Mouse (Mus musculus) erythroblast, embryonic 14.5 days (primary cell): Measurements from ENCODE around the gene Slc7a9. TPM values are rescaled to one million over a fixed set of nuclear protein-coding genes. Genes with fewer than 3 reads are reported as not detected.

Experiments used
- H3K27me3 ChIP-seq: 2 replicates; pipeline ENCODE4 v1.6.1; 2012; ENCODE audit warnings: inconsistent platforms; ENCODE audit not compliant: control insufficient read depth
- H3K36me3 ChIP-seq: 2 replicates; pipeline ENCODE4 v1.6.1; 2012; ENCODE audit warnings: mild to moderate bottlenecking, inconsistent platforms; ENCODE audit not compliant: control insufficient read depth
- H3K4me1 ChIP-seq: 2 replicates; pipeline ENCODE4 v1.6.1; 2012; ENCODE audit warnings: inconsistent platforms; ENCODE audit not compliant: control insufficient read depth
- H3K4me3 ChIP-seq: replicated peaks from 2 replicates; pipeline ENCODE3; 2012; ENCODE audit warnings: moderate library complexity, mild to moderate bottlenecking, inconsistent platforms
- H3K9me3 ChIP-seq: 2 replicates; pipeline ENCODE4 v1.6.1; 2012; ENCODE audit warnings: low read length, inconsistent platforms, mixed read lengths; ENCODE audit not compliant: control insufficient read depth
- GATA1 ChIP-seq: IDR thresholded peaks from 2 replicates; pipeline ENCODE4 v1.6.1; 2012; ENCODE audit warnings: low read length, inconsistent platforms, mixed read lengths
- TAL1 ChIP-seq: IDR thresholded peaks from 3 replicates; pipeline ENCODE4 v1.6.1; 2012; ENCODE audit warnings: low read length, inconsistent platforms, mixed read lengths
- polyA plus RNA-seq: library from polyadenylated mRNA; stranded (reverse); fragments of >175 nt; gene quantifications from 2 replicates; pipeline ENCODE4 v1.2.3, GENCODE M21; 2012

Slc7a9 gene
- polyA plus RNA-seq: 0.03 TPM in 1 of 2 replicates, not detected in the other

DNA sequence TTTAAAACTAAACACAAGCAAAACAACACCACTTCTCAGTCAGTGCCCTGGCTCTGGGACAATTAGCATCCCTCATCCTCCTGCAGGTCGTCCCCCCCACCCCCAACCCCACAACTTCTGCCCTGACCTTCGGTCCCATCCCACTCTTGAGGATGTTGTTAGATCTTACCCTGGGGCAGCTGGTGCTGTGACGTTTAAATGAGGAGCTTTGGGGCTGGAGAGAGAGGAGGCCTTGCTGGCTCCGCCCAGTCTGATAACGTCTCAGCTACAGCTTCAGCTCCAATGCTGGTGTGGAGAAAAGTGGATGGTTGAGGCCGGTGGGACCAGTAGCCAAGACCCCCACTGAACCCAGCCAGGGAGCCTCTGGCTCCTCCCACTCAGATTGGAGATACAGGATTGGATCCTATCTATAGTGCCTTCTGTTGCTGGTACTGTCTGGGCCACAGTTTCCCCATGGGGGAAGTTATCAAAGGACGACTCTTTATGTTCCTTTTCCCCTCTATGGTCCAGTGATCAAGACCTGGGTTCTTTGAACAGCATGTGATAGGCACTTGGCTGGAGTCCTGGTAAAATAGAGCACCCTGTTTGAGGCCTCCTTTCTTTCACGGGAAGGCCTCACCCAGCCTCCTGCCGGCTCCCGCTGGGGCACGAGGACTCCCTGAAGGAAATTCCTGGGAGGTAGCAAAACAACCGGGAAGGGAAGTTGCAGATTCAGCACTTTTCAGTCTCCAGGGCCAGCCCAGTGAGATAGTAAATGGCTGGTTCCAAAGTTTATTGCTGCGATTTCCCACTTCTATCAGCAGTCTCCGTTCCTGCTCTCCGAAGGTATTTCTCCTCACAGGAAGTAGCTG is at the start of gene Slc7a9:
Gene Slc7a9, plus strand, starts transcription at position 801 of the 851 bp plus-strand sequence.
- no peaks in the 10 kb centered on the region for H3K27me3 ChIP-seq
- no peaks in the 10 kb centered on the region for H3K36me3 ChIP-seq
- TF ChIP-seq GATA1: no peak
- no peak for TF ChIP-seq TAL1

GRCm38 (mm10) chr7:35401169-35401568 is 47.4 kb upstream of the Slc7a9 start:
- H3K4me1 ChIP-seq: peaks cover 30% of the 10 kb centered on the region
- TF ChIP-seq TAL1 (no peak), GATA1 (no peak)
- no peak overlapping the region for H3K4me3 ChIP-seq
- peaks cover 4% of the 10 kb centered on the region; the same call in 1 of the 2 replicates for H3K9me3 ChIP-seq
- H3K36me3 ChIP-seq: peaks cover 81% of the 10 kb centered on the region
- H3K27me3 ChIP-seq: no peaks in the 10 kb centered on the region

More for the DNA sequence above, at the start of gene Slc7a9:
- H3K9me3 ChIP-seq: no peaks in the 10 kb centered on the region
- no peaks in the 10 kb centered on the region for H3K4me1 ChIP-seq
- no peak within 1 kb of the TSS for H3K4me3 ChIP-seq

DNA sequence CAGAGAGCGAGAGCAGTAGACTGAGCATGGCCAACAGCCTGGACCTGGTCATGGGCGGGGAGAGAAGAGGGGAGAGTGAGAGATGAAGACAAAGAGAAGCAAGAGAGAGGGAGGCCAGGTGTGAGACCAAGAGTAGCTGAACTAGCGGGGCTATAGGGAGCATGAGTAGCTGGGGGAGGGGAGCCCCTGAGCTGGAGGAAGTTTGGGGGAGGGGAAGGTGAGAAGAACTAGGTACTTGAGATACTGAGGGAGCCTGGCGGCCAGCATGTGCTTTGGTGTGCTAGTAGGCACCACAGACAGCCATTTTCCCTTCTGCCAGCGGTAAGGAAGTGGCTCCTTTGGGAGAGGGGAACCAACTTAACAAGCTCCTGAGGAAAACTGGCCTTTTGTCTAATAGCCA is 33.4 kb upstream of the Slc7a9 start:
- Histone ChIP-seq H3K27me3 (no peaks in the 10 kb centered on the region), H3K9me3 (no peaks in the 10 kb centered on the region), H3K4me1 (no peaks in the 10 kb centered on the region), H3K4me3 (no peak overlapping the region), H3K36me3 (peaks cover 79% of the 10 kb centered on the region)
- TF ChIP-seq GATA1: no peak
- TF ChIP-seq TAL1: no peak

DNA sequence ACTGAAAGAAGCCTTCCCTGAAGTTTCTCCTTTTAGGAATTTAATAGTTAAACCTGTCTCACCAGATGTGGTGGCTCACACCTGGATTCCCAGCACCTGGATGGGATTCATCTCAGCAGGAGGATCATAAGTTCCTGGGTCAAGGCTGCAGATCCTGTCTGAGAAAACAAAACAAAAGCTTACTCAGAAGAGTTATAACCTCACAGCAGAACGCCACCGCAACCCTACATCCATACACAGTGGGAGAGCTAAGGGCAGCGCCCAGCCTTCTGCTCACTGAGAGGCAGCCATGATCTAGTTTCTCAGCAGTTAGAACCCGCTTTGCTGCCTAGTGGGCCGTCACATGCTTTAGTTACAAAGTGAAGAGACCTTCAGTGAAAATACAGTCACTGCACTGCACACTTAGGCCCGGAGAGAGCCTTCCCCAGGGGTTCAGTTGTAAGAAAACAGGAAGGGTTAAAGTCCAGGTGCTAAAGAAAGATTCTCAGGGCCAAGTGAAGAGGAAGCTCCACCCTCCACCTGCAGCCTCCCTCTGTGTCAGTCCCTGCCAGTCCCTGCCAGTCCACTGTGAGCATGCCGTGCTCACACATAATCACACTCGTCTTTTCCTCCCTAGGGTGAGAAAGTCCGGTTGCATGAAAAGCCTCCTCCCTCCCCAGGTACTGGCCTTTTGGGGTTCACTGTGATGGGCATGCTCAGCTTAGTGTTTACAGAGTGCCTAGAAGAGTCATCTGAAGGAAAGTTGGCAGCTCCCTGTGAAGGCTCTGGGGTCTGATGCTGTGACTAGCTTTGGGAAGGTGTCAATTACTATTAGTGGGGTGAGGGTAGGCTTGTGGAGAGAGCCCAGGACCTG is 32.6 kb upstream of the Slc7a9 start:
- H3K36me3 ChIP-seq: peaks cover 80% of the 10 kb centered on the region
- H3K27me3 ChIP-seq: no peaks in the 10 kb centered on the region
- H3K9me3 ChIP-seq: no peaks in the 10 kb centered on the region
- H3K4me1 ChIP-seq: no peaks in the 10 kb centered on the region
- TF ChIP-seq TAL1 (no peak), GATA1 (no peak)
- H3K4me3 ChIP-seq: no peak overlapping the region

DNA sequence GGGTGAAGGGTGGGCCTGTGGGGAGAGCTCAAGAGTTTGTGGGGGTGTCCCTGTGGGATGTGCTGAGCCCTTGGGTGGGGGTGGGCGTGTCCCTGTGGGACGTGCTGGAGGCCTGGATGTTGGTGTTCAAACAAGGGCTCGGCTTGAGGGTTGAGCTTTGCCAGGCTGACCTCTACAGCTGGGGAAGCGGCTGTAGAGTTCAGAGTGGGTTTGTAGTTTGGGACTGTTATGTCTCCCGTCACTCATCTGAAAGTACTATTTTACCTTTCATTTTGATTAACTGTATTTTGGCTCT is 32.0 kb upstream of the Slc7a9 start:
- no peak for TF ChIP-seq TAL1
- TF ChIP-seq GATA1: no peak
- peaks cover 82% of the 10 kb centered on the region for H3K36me3 ChIP-seq
- H3K27me3 ChIP-seq: no peaks in the 10 kb centered on the region

GRCm38 (mm10) chr7:35423071-35423470 is 25.5 kb upstream of the Slc7a9 start:
- H3K4me1 ChIP-seq: no peaks in the 10 kb centered on the region
- H3K9me3 ChIP-seq: no peaks in the 10 kb centered on the region
- no peak overlapping the region for H3K4me3 ChIP-seq
- H3K27me3 ChIP-seq: no peaks in the 10 kb centered on the region
- no peak for TF ChIP-seq TAL1
- TF ChIP-seq GATA1: no peak
- peaks cover 71% of the 10 kb centered on the region for H3K36me3 ChIP-seq

More for the DNA sequence above, 32.0 kb upstream of the Slc7a9 start:
- no peaks in the 10 kb centered on the region for H3K4me1 ChIP-seq
- no peaks in the 10 kb centered on the region for H3K9me3 ChIP-seq
- no peak overlapping the region for H3K4me3 ChIP-seq

- H3K27me3 ChIP-seq: no peaks in the 10 kb centered on the region
- H3K4me1 ChIP-seq: no peaks in the 10 kb centered on the region
- TF ChIP-seq TAL1: no peak
- TF ChIP-seq GATA1: no peak
- H3K36me3 ChIP-seq: peaks cover 71% of the 10 kb centered on the region
- no peak overlapping the region for H3K4me3 ChIP-seq
- no peaks in the 10 kb centered on the region for H3K9me3 ChIP-seq
These were observed 20.4 kb upstream of the Slc7a9 start for GRCm38 (mm10) chr7:35428146-35428545.

DNA sequence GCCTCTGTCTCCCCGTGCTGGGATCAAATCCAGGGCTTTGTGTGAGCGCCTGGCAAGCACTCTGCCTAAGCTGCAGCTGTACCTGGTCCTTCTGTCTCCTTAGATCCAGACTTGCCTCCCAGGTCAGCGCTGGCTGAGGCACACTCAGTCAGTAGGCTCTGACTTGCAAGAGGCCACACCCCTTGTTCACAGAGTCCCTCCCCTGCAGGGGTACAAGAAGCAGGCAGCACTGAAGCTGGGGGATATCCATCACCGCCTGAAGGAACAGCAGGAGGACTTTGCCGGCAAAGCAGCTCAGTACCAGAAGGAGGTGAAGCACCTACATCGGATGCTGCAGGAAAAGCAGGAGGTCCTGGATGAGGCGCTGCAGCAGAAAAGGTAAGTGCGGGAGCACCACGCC is 13.3 kb upstream of the Slc7a9 start:
- H3K9me3 ChIP-seq: no peaks in the 10 kb centered on the region
- H3K4me1 ChIP-seq: no peaks in the 10 kb centered on the region
- H3K27me3 ChIP-seq: no peaks in the 10 kb centered on the region
- H3K4me3 ChIP-seq: no peak overlapping the region
- peaks cover 84% of the 10 kb centered on the region for H3K36me3 ChIP-seq
- TF ChIP-seq GATA1 (no peak), TAL1 (no peak)

DNA sequence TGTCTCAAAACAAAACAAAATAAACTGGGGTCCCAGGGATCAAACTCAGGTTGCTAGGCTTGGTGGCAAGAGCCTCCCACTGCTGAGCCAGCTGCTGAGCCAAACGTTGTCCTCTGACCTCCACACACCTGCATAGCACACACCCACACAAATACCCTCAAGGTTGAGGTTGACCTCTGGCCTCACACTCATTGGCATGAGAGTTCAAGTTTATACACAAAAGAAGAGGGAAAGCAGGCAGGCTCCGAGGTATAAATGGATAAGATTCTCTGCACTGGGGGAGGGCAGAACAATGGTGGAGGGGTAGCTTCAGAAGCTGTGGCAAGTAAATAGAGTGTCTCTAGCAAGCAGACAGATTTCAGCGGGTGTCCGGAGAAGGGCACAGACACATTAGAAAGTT is 1.1 kb upstream of the Slc7a9 start:
- Histone ChIP-seq H3K36me3 (no peaks in the 10 kb centered on the region), H3K9me3 (no peaks in the 10 kb centered on the region), H3K4me3 (no peak overlapping the region), H3K27me3 (no peaks in the 10 kb centered on the region), H3K4me1 (no peaks in the 10 kb centered on the region)
- TF ChIP-seq TAL1: no peak
- no peak for TF ChIP-seq GATA1
